Mouse (Mus musculus) forebrain, embryonic 14.5 days (tissue): Measurements from ENCODE around the gene Epn2. TPM values are rescaled to one million over a fixed set of nuclear protein-coding genes. Genes with fewer than 3 reads are reported as not detected.
A peak's percentile ranks its signal among the peaks of the same experiment; 100 is the strongest.
"Not testable (repeated sequence)": the region's sequence is repeated elsewhere in the genome, so short reads cannot be mapped to it uniquely, and the experiment has no call there.

Source experiments
- ATAC-seq: fragments of 200-750 bp; cut with Nextera tagmentation; 2 replicates; pipeline ENCODE4 v1.8.0; 2017; ENCODE audit warnings: mild to moderate bottlenecking, moderate library complexity
- DNase-seq: peaks from one replicate; pipeline ENCODE4 v3.0.0-alpha.2; 2015; ENCODE audit warnings: low spot score
- H3K27ac ChIP-seq: fragments of 300-500 bp; sonication (generic); 2 replicates; pipeline ENCODE4 v1.5.1; 2014; ENCODE audit warnings: low read depth, mild to moderate bottlenecking, control low read depth, low read length, moderate library complexity
- H3K27me3 ChIP-seq: fragments of 300-500 bp; sonication (generic); replicated peaks from 2 replicates; pipeline ENCODE4 v1.6.1; 2014; ENCODE audit warnings: low read length, control low read depth, mixed read lengths; ENCODE audit not compliant: control insufficient read depth, insufficient read depth
- H3K36me3 ChIP-seq: fragments of 300-500 bp; sonication (generic); 2 replicates; pipeline ENCODE4 v1.6.1; 2014; ENCODE audit warnings: low read length, control low read depth; ENCODE audit not compliant: control insufficient read depth, insufficient read depth
- H3K4me1 ChIP-seq: fragments of 300-500 bp; sonication (generic); 2 replicates; pipeline ENCODE4 v1.6.1; 2014; ENCODE audit warnings: antibody characterized with exemption, low read length, control low read depth; ENCODE audit not compliant: control insufficient read depth, insufficient read depth
- H3K4me2 ChIP-seq: fragments of 300-500 bp; sonication (generic); 2 replicates; pipeline ENCODE4 v1.6.1; 2014; ENCODE audit warnings: mild to moderate bottlenecking, control low read depth, low read length
- H3K4me3 ChIP-seq: fragments of 300-500 bp; sonication (generic); 2 replicates; pipeline ENCODE4 v1.5.1; 2014; ENCODE audit warnings: low read depth, low read length, control low read depth
- H3K9ac ChIP-seq: fragments of 300-500 bp; sonication (generic); 2 replicates; pipeline ENCODE4 v1.6.1; 2014; ENCODE audit warnings: mild to moderate bottlenecking, low read length, control low read depth, moderate library complexity
- H3K9me3 ChIP-seq: fragments of 300-500 bp; sonication (generic); replicated peaks from 2 replicates; pipeline ENCODE4 v1.6.1; 2016; ENCODE audit warnings: low read length, control low read depth, mixed read lengths; ENCODE audit not compliant: control insufficient read depth
- WGBS: fragments of 180-500 bp; shearing (Covaris S2); extraction: QIAGEN DNeasy Blood & Tissue Kit; methylation state at CpG from one replicate; pipeline ENCODE4 v1.1.7; 2014; 5-methylcytosine and 5-hydroxymethylcytosine counted together
- polyA plus RNA-seq: library from polyadenylated mRNA; unstranded; fragments of >200 nt; fragmentation: Nextera tagmentation; extraction: Ambion mirVana; gene quantifications from 2 replicates; pipeline ENCODE4 v1.2.1, GENCODE M21; 2014

Epn2 gene
- polyA plus RNA-seq, 1 experiment from 2014 or later, result 54.3 TPM

DNA sequence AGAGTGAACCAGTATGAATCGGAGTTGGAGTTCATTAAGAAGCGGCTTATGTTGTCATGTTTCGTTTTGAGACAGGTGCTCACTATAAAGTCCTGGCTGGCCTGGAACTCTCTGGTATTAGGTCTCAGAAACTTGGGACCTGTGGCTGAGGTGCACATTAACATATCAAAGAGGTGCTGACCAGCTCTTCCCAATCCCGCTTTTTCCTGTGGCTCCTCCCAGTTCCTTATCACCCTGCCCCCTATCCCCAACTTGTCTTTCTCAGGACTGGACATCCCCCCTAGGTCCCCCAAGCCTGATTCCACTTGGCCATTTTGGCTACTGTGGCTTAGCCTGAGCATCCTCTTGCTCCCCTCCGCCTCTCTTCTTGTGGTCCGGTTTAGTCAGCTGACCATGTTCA, 4.6 kb upstream of the Epn2 start:
- Histone ChIP-seq H3K36me3 (no peaks in the 10 kb centered on the region), H3K4me2 (no peak overlapping the region), H3K27me3 (no peaks in the 10 kb centered on the region), H3K9me3 (no peaks in the 10 kb centered on the region), H3K27ac (no peak overlapping the region), H3K4me3 (no peak overlapping the region), H3K4me1 (no peaks in the 10 kb centered on the region), H3K9ac (no peak overlapping the region)
- whole genome bisulfite sequencing, result 76% methylated on average over 6 of the region's 6 CpGs
- DNase-seq, result no peak
- no peak for ATAC-seq

DNA sequence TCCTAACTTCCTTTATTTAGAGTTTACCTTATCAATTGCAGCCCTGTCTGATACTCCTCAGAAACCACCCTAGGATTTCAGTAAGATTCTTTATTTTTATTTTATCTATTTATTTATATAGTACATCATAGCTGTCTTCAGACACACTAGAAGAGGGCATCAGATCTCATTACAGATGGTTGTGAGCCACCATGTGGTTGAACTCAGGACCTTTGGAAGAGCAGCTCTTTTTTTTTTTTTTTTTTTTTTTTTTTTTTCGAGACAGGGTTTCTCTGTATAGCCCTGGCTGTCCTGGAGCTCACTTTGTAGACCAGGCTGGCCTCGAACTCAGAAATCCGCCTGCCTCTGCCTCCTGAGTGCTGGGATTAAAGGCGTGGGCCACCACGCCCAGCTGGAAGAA, 3.3 kb upstream of the Epn2 start:
- not testable (repeated sequence) for H3K27ac ChIP-seq, H3K36me3 ChIP-seq, H3K27me3 ChIP-seq, H3K4me1 ChIP-seq, H3K4me2 ChIP-seq, H3K9me3 ChIP-seq, ATAC-seq, DNase-seq, H3K4me3 ChIP-seq, H3K9ac ChIP-seq
- 96% methylated on average over 2 of the region's 5 CpGs for WGBS

DNA sequence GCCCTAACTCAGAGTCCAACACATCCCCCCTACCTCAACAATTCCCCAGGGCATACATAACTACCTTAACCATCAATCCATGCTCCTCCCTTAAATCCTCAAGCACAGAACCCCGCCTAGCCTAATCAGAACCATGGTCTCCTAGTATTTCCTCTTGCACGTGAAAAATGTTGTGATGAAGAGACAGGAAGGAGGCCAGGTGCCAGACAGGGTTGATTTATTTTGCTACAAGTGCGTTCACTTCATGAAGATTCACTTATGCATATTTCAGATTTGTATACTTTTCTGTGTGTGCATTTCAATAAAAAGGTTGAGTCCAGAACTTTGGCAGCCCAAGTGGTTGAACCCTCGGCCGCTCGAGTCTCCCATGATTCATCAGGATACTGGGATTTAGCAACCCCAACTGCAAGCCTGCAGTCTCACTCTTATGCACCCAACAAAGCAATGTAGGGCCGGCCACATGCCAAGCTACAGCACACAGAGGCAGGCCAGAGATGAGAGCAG, 443 bp upstream of the Epn2 start:
- Histone ChIP-seq H3K4me1 (peaks cover 15% of the 10 kb centered on the region), H3K9me3 (no peaks in the 10 kb centered on the region), H3K9ac (no peak overlapping the region), H3K27me3 (no peaks in the 10 kb centered on the region), H3K27ac (no peak overlapping the region), H3K4me2 (no peak overlapping the region), H3K36me3 (no peaks in the 10 kb centered on the region), H3K4me3 (peak overlapping the region; percentile 81)
- DNase-seq (no peak), ATAC-seq (no peak)
- WGBS, result 84% methylated on average over 7 of the region's 7 CpGs

DNA sequence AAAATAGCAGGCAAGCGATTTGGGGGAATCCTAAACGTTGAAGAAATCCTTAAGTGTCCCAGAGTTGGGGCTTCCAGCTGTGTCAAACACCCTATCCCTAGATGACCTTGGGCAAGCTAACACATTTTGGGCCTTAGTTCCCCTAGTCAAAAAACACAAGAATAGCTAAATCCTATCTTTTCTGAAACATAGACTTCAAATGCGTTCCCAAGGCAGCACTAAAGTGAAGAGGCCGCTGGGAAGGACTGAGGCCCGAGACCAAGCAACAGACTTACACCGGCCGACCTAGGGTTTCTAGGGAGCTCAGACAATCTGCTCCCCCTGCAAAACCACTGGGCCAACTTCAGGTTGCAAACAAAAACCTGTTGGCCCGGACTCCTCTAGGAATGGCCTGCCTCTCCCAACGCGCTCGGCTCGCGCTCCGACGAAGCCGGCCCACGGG, 925 bp downstream of the Epn2 start:
- peaks cover 15% of the 10 kb centered on the region for H3K4me1 ChIP-seq
- WGBS, result under 1% methylated on average over 17 of the region's 17 CpGs
- peak; percentile 27 for DNase-seq
- no peaks in the 10 kb centered on the region for H3K9me3 ChIP-seq
- peak overlapping the region; percentile 81 for H3K4me3 ChIP-seq
- no peaks in the 10 kb centered on the region for H3K36me3 ChIP-seq
- peak overlapping the region; percentile 94 for H3K9ac ChIP-seq
- peak; percentile 35 for ATAC-seq
- H3K27me3 ChIP-seq, result no peaks in the 10 kb centered on the region
- peak overlapping the region; percentile 81 for H3K4me2 ChIP-seq
- H3K27ac ChIP-seq, result peak overlapping the region; percentile 87

DNA sequence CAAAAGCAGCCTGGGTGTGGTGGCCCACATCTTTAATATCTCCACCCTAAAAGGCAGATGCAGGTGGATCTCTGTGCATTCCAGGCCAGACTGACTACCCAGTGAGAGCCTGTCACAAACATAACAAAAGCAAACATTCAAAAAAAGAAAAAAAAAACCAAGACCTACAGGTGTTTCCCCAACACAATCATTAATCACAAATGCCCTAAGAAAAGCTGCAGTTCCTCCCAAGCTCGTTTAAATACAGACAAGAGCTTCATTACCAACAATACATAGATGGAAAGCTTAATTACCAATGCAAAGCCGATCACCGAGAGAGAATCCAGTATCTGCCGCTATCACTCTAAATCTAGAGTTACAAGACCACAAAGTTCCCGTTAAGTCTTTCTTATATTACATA, 1.5 kb downstream of the Epn2 start:
- H3K4me3 ChIP-seq, result peak overlapping the region; percentile 81
- ATAC-seq (no peak), DNase-seq (no peak)
- peaks cover 15% of the 10 kb centered on the region for H3K4me1 ChIP-seq
- WGBS, result 2% methylated on average over 5 of the region's 5 CpGs
- no peak overlapping the region for H3K27ac ChIP-seq
- H3K27me3 ChIP-seq, result no peaks in the 10 kb centered on the region
- peak overlapping the region; percentile 94 for H3K9ac ChIP-seq
- peak overlapping the region; percentile 81 for H3K4me2 ChIP-seq
- no peaks in the 10 kb centered on the region for H3K36me3 ChIP-seq
- no peaks in the 10 kb centered on the region for H3K9me3 ChIP-seq

DNA sequence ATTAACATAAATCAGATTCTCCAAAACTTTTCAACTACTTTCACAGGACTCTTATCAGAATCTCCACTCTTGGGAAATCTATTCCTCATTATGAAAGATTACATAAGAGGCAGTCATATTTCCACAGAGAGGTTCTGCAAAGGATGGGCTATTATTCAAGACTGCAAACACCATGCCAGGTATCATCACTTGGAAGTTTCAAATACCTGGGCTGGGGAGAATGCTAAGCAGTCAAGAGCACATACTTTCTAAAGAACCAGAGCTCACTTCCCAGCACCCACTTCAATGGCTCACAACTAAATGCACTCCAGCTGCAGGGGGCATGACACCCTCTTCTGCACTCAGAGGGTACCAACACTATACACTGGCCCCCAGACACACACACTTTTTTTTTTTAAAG, 2.1 kb downstream of the Epn2 start:
- ATAC-seq (no peak), DNase-seq (no peak)
- H3K9ac ChIP-seq, result no peak overlapping the region
- H3K36me3 ChIP-seq, result no peaks in the 10 kb centered on the region
- H3K4me3 ChIP-seq, result no peak overlapping the region
- H3K9me3 ChIP-seq, result no peaks in the 10 kb centered on the region
- H3K27me3 ChIP-seq, result no peaks in the 10 kb centered on the region
- peaks cover 15% of the 10 kb centered on the region for H3K4me1 ChIP-seq
- H3K27ac ChIP-seq, result no peak overlapping the region
- peak overlapping the region; percentile 81 for H3K4me2 ChIP-seq

DNA sequence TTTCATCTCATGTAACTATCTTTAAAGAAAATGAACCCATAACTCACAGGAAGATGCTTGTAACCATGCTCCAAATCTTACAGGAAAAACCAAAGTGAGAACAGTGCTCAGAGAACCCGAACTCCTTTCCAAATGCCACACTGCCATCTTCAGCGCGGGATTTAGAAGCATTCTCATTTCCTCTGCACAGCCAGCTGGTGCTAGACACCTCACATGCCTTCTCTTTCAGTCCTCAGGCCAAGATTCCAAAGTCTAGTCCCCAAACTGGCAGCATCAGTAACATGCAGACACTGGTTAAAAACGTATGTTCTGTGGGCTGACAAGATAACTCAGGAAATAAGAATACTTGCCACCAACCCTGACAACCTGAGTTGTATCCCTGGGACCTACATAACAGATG, 6.2 kb downstream of the Epn2 start:
- Histone ChIP-seq H3K27ac (no peak overlapping the region), H3K4me2 (no peak overlapping the region), H3K4me3 (no peak overlapping the region), H3K36me3 (no peaks in the 10 kb centered on the region), H3K4me1 (peaks cover 13% of the 10 kb centered on the region), H3K9me3 (no peaks in the 10 kb centered on the region), H3K27me3 (no peaks in the 10 kb centered on the region), H3K9ac (no peak overlapping the region)
- 93% methylated on average over 4 of the region's 4 CpGs for WGBS
- DNase-seq (no peak), ATAC-seq (no peak)

DNA sequence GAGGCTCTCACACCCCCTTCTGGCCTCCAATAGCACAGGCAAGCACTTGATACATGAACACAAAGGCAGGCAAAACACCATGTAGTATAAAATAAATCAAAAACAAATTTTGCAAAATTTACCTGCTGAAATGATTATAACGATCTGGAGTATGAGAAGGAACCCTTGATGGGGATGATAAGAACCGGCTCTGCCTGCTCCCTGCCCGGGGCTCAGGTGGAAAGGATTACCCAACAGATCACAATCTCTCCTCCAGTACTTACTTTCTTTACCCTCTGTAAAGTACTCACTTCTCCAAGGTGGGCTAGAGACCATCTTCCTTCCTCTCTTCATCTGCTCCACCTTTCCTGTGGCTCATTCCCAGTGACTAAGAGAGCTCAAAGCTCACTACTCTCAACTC, 8.3 kb downstream of the Epn2 start:
- Histone ChIP-seq H3K4me3 (no peak overlapping the region), H3K9ac (no peak overlapping the region), H3K27ac (no peak overlapping the region), H3K36me3 (no peaks in the 10 kb centered on the region), H3K27me3 (no peaks in the 10 kb centered on the region), H3K4me2 (no peak overlapping the region), H3K4me1 (no peaks in the 10 kb centered on the region), H3K9me3 (no peaks in the 10 kb centered on the region)
- DNase-seq, result no peak
- ATAC-seq, result no peak
- WGBS, result 98% methylated on average over 3 of the region's 3 CpGs

DNA sequence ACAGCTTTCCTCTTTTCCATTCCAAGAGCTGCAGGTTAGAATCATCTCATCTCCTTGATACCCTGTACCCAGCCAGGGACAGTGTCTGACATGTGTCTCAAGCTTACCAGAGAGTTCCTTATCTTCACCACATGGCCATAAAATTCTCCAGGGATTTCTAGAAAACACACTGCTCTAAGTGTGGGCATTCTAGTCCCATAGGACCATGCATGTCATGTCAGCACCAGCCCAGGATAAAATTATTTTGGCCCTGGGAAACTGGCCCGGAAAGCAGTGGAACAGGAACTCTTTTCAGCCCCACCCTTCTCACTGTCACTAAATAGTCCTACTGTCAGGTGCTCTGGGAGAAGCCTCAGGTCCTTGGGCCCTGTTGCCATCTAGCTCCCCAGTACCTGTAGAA, 9.8 kb downstream of the Epn2 start:
- H3K4me3 ChIP-seq, result no peak overlapping the region
- H3K9ac ChIP-seq, result no peak overlapping the region
- H3K36me3 ChIP-seq, result no peaks in the 10 kb centered on the region
- 83% methylated on average over 1 of the region's 1 CpGs for WGBS
- no peaks in the 10 kb centered on the region for H3K9me3 ChIP-seq
- no peak overlapping the region for H3K27ac ChIP-seq
- ATAC-seq (no peak), DNase-seq (no peak)
- no peaks in the 10 kb centered on the region for H3K4me1 ChIP-seq
- H3K4me2 ChIP-seq, result no peak overlapping the region
- H3K27me3 ChIP-seq, result no peaks in the 10 kb centered on the region
